Mouse (Mus musculus): ENCODE results near the gene Olfr123.

- TF ChIP-seq GATA1 (IDR thresholded peaks at IDR 0.05; ENCODE audit: low read length) (no peak), TAL1 (IDR thresholded peaks at IDR 0.05; ENCODE audit: low read length) (no peak)
Measured at GRCm38 (mm10) chr17:37832649-37833048, 39.3 kb downstream of the Olfr123 start, which contains the start of gene Olfr125.
